Mouse (Mus musculus) kidney, postnatal 36 days (tissue): Measurements from ENCODE around the gene Aip.
"Not testable (repeated sequence)": the region's sequence is repeated elsewhere in the genome, so short reads cannot be mapped to it uniquely, and the experiment has no call there.

ENCODE experiments used
- DNase-seq, 2 experiments: peaks; one replicate each; pipeline ENCODE4 v3.0.0; 2021 to 2022; ENCODE audit warnings: mixed read lengths in 2 of 2

Aip gene

DNA sequence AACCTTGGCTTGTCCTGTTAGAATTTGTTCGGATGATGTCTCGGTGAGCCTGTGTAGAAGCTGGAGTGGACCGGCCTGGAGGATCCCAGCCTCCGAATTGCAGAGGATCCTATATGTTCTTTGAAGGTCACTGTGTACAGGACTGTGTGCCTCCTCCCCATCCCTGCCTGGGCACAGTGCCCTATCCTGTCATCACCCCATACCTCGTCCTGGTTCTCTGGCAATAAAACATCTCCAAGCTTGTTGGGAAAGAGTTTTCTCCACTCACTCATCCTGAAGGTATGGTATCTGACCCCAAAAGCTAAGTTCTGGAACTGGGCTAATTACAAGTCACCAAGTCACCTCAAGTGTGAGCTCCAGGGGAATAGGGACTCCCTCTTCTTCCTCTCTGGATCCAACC lies 38.6 kb downstream of the Aip start:
- no peak for DNase-seq

DNA sequence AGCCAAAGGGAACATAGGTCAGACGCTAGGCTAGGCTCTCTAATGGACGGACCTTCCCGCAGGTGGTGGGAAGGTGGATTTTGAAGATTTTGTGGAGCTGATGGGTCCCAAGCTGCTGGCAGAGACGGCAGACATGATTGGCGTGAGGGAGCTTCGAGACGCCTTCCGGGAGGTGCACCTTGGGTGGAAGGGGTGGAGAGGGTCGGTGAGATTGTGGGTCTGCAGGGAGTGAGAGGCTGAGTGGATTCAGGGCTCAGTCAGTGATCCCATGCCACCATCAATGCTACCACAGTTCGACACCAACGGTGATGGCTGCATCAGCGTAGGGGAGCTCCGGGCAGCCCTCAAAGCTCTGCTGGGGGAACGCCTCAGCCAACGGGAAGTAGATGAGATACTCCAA lies 39.5 kb downstream of the Aip start:
- DNase-seq: no peak

DNA sequence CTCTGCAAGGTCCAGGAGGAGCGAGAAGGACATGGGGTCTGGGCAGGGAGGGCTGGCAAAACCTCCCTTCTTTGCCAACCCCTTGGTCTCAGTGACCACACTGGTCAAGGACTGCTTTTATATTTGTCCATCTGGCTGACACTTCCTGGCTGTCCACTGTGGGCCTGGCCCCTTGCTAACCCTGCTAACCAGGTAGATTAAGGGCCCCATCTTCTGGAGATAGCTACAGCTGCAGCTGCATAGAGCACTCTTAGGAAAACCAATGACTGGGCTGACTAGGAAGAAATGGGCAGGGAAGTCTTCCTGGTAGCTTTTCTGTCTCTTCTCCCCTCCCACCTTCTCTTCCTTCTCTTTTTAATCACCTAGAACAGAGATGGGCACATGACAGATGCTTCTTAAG lies 40.7 kb downstream of the Aip start:
- DNase-seq: peak; percentile 44 to 58

DNA sequence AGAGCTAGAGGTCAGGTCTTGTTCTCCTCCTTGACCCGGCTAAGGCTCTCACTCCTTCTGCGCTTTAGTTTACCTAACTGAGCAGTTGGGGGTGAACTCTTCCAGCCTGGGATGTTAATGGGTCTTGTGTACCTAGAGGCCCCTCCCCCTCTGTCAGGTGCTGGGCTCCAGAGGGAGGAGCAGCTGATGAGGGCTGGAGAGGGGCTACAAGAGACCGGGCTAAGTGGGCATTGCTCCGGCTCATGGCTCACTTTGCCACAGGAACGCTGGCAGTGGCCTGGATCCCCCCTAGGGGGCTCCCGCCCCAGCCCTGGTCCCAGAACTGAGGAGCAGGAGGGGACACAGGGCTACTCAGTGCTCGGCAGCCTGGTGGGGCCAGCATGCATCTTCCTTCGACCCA lies 41.8 kb downstream of the Aip start:
- DNase-seq: no peak

DNA sequence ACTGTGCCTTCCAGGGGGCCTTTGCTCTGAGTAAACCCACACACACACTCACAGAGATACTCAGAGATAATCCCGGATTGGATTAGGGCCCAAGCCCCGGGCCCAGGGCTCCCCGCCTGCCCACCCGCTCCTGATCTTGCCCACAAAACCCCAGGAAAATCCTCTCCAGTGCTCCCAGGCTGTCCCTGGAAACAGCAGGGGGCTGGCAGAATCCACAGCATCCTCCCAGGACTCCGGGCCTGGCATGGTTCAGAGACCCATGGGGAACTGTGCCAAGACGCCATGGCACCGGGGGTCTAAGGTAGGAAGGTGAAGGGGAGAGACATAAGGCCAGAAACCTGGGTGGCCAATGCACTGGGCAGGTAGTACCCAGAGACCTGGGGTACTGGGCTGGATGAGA lies 42.3 kb downstream of the Aip start:
- DNase-seq: no peak

DNA sequence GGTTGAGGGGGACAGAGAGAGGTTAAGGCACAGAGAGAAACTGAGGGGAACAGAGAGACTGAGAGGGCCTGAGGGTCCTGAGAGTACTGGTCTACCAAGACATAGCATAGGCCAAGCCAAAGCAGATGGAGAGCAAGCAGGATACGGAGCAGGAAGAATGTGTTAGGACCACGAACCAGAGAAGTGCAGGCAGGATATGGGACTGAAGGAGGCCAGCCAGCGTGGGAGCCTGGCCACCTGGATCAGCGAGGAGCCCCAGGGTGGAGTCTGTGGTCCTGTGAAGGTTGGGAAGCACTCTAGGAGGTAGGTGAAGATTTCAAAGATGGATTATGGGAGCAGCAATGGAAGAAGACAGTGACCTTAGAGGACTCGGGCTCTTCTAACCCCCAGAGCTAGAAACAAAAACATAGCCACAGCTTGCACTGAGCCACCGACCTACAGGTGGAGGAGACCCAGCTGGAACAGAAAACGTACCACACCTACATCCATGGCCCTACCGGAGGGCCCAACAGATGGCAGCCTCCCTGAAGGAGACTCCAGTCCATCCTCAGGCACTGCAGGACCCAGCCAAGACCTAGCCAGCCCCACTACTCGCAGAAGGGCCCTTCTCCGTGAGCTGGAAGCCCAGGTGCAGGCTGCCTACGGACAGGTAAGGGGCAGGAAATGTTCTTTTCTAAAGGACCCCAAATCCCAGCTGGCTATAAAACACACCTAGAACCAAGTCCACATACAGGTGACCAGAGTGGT lies 43.3 kb downstream of the Aip start:
- DNase-seq: no peak

DNA sequence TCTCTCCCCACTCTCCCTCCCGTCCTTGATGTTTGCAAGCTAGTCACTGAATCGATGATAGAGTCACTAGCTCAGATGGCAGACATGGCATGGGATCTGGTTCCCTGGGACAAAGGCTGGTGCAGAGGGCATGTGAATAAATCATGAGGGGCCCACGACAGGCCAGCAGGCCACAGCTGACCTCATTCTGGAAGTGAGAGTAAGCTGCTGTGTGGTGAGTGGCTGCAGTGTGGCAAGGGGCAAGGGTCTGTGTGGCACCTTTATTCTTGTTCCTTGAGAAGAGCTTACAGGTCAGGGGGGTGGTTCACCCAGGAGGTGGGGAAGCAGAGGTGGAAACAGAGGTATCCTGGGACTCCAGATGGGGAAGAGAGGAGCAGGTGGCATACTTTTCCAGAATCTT lies 44.3 kb downstream of the Aip start, which contains the start of gene Cabp2:
TSS of gene Cabp2 (plus strand) at position 185 of the 400 bp plus-strand sequence.
- no peak for DNase-seq

DNA sequence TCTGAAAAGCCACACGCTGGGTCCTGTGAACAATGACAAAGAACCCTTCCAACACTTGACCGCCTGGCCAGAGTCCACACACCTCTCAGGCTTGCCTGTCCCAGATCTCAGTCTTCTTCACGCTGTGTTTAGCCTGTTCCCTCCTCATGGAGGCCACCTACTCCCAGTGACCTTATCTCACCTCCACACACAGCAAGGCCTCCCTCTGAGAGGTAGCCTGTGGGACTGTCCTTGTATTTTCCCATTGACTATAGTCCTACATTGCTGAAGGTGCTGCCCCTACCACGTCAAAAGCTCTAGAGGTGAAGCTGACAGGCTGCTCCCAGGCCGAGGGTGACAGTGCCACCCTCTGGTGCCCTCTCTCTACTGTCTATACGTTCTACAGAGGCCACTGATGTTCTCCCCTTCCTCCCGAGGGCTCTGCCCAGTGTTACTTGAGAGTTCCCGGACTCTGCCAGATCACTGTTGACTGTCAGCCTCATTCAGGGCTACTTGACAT lies 45.1 kb downstream of the Aip start:
- peak in 1 of 2 experiments; percentile 68 for DNase-seq

DNA sequence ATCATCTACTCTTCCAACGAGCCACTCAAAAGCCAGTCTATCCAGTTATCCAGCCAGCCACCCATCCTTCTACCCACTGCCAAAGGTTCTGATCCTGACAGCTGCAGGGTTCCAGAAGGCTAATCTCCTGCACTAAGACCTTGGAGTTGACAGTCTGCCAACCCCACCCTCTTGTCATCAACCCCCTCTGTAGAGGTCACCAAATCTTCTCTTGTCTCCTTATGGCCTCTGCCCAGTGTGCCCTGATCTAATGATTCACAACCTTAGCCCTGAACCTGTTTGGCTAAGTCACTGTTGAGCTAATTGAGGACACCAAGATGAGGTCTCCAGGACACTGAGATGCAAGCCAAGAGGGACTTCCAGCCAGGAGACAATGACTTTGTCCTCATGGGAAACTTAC lies 46.1 kb downstream of the Aip start:
- peak in 1 of 2 experiments; percentile 57 for DNase-seq

DNA sequence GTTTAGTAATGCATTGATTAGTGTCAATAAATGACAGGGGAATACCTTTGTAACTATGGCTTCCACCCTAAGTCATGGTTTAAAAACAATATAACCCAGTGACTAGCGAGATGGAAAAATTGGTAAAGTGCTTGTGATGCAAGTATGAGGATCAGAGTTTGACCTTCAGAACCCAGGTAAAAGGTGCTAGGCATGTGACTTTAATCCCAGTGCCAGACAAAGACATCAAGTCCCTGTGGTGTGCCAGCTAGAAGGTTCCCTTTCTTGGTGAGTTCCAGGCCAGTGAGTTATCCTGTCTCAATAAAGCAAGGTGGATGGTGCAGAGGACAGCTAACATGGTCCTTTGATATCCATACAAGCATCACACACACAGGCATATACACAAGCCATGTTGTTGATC lies 50.1 kb downstream of the Aip start:
- peak; percentile 58 to 65 for DNase-seq

DNA sequence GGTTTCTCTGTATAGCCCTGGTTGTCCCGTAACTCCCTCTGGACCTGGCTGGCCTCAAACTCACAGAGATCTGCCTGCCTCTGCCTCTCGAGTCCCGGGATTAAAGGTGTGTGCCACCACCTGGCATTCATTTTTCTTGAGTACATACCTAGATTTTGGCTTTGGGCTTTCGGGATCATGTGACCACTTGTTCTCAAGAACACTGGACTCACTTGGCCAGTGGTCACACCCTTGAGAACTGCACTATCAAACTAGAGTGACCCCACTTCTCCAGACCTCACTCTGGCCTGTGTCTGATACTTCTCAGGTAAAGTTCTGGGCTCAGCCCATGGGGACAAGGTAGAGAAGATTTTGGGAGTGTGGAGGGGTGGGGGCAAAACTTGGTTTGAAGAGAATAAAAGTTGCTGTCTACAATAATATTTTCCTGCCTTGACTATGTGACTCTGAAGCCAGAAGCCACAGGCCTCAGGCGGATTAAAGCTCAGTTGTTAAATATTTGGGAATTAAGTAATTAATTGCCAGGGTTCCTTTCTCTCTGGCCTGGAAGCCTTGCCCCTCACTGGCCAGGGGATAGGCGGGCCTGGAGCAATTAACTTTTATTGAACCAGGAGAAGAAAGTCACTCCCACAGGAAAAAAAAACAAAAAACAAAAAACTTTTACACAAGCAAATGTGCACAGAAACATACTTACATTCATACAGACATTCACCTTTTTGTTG lies 52.8 kb downstream of the Aip start:
- peak; percentile 44 to 48 for DNase-seq

DNA sequence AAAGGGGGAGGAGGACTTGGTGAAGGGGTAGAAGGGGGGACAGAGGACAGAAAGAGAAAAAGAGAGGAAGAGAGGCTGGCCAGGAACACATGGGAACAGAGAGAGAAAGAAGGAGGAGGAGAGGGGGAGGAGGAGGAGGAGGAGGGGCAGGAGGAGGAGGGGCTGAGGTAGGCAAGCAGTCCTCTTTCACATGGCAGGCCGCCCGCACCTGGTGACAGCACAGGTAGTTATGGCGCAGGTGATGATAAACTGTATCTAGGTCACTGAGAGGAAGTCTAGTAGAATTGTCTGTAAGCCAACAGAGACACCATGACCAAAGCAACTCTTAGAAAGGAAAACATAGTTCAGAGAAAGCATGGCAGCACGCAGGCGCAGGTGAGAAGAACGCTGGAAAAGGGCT lies 54.3 kb downstream of the Aip start:
- peak in 1 of 2 experiments; percentile 59 for DNase-seq

DNA sequence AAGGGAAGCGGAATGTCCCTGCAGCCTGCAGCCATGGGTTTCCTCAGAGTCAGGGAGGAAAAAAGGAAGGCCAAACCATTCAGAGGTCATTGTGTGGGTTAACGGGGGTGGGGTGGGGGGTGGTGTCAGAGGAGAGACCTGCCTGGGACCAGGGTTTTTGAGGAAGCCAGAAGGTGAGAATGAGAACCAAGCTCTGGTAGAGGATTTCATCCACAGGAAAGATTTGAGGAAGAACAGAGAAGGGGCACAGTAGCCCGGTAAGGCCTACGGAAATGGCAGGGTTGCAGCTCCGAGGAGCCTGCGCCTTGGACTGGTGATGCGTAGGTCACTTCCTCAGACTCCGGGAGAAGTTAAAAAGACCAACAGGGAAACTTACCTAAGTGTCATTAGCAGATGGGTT lies 54.9 kb downstream of the Aip start:
- no peak for DNase-seq

DNA sequence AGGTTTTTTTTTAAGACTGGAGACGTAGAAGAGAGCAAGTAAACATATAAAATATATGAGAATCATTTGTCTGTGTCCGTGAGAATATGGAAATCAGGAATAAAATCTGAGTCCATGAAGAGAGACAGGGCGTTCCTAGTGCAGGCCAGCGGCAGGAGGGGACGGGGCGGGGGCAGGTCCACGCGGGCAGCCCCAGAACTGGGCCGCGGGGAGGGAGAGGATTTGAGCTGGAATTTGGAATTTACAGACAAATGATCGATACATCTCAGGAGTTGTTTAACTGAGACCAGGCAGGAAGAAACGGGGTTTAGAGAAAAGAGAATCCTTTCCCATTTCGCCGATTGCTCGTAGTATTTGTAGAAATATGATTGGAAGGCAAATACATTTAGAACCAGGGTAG lies 55.3 kb downstream of the Aip start:
- DNase-seq: peak in 1 of 2 experiments; percentile 54

DNA sequence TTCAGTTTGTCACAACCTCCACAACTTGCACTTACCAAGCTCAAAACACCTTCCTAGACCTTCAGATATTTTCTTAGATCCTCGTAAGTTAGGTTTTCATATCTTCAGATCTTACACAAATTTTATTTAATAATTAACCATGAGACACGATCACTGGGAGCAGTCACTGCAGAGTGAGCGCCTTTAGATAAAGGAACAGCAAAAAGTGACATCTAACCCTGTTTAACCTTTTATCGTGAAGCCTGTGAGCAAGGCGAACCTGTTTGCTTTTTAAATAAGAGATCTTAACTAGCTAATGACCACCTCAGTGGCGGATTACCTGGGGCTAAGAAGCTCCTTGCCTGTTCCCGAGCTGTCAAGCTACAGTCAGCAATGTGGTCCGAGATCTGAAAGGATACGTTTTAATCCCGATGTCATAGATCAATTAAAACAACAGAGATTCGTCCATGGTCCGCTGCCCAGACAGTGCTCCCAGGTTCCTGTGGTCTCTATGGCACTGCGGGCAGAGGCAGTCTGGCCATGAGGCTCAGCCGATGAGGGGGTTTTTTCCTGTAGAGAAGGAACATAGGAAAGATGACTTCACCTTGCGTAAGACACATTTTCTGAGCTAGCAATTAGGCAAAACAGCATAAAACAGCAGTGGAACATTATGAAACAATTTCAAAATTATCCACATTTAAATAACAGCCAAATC lies 56.8 kb downstream of the Aip start:
- no peak for DNase-seq

DNA sequence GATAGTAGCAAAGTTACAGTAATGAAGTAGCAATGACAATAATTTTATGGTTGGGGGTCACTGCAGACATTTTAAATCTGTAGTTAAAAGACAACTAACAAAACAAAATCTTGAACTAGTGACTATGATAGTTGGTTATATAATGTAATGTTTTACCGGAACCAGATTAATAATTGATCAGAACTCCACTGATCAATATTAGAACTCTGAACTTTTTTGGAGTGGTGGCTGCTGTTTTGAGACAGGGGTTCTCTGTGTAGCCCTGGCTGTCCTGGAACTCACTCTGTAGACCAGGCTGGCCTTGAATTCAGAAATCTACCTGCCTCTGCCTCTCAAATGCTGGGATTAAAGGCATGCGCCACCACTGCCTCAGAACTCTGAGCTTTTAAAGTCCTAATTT lies 57.4 kb downstream of the Aip start:
- not testable (repeated sequence) for DNase-seq

DNA sequence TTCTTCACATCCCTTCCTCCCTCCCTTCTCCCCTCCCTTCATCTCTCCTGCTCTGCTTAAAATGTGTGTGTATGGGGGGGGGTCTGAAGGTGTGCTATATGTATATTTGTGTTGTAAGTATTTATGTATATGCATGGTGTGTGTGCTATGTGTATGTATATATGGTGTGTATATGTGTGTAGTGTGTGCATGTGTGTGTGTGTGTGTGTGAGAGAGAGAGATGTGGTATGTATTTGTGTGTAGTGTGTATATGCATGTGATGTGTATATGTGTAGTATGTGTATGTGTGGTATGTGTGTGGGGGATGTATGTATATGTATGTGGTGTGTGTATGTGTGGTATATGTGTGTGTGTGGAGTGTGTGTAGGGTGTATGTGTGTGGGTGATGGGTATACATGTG lies 58.8 kb downstream of the Aip start:
- DNase-seq: no peak

DNA sequence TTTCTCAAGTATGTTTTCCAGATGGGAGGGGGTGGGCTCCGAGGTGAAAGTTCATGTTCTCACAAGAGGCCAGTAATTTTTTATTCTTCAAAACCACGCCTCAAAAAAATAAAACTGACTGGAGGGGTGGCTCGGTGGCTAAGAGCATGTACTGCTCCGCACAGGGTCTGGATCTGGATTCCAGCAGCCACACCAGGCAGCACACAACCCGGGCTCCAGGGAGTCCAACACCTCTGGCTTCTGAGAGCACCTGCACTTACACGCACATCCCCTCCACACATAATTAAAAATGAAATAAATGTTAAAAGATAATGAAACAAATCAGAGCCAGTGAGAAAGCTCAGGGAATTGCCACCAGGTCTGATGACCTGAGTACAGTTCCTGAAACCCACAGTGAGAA lies 59.4 kb downstream of the Aip start:
- DNase-seq: peak in 1 of 2 experiments; percentile 44

DNA sequence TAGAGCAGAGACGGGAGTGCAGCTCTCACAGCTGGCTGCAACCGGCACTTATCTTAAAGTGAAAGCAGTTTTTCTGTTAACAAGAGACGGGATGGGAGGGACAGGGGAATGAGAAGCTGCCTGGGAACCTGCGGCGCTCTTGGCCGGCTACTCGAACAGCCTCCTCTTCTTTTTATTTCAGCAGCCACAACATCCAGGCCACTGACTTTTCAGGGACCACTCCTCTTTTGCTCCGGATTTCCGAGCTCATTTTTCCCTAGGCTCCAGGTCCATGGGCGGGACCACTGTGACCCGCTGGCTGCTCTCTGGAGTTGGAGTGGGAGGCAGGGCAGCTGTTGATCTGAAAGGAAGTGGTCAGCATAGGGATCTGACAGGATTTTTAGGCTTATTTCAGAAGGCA lies 61.2 kb downstream of the Aip start:
- not testable (repeated sequence) for DNase-seq
